Mouse (Mus musculus) right cerebral cortex, postnatal 36 days (tissue): Measurements from ENCODE around the gene Prrg4.
A peak's percentile ranks its signal among the peaks of the same experiment; 100 is the strongest.
"Not testable (repeated sequence)": the region's sequence is repeated elsewhere in the genome, so short reads cannot be mapped to it uniquely, and the experiment has no call there.

Source experiments
- DNase-seq, 2 experiments: peaks; one replicate each; pipeline ENCODE4 v3.0.0; 2022; ENCODE audit warnings: low spot score in 2 of 2, mixed read lengths in 1 of 2

Prrg4 gene

DNA sequence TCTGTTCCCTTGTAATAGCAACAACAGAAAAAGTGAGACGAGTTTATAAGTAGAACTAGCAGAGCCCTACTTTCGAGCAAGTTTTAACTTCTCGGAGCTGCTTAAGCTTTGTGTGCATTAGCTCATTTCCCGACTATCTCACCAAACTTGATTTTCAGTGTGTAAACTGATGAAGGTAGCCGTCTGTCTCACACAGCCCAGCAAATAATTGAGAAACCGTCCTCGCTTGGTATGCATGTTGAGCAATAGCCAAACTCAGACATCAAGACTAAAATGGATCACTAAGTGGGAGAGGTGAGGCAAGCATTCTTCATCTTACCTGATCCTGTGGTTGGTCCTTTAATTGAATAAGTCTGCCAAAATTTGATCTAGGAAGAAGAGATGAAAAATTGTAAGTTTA is 7.9 kb downstream of the Prrg4 start:
- DNase-seq, result no peak

DNA sequence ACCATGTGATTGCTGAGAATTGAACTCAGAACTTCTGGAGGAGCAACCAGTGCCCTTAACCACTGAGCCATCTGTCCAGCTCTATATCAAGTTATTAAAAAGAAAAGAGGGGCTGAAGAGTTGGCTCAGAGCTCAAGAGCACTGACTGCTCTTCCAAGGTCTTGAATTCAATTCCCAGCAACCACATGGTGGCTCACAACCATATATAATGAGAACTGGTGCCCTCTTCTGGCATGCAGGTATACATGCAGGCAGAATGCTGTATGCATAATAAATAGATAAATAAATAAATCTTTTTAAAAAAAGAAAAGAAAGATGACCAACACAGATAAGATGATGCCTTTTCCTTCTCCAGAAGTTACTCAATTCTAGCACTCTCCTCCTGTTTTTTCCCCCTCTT is 8.7 kb downstream of the Prrg4 start:
- DNase-seq, result no peak

DNA sequence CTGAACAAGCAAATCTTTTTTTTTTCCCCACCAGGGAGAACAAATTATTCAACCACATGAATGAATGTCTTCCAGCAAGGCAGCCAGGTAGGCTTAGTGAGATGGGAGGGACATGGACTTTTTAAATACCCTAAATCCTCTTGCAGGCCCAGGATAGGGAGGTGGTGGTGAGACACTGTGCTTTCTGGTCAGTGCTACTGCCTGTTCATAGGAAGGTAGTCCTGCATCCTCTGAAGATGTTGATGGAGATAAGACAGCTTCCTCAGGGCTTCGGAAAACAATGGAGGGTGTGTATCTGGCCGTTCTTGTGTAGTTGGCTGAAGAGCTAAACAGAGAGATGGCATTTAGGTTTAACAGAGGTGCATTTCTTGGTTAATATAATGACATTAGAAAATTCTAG is 17.2 kb downstream of the Prrg4 start:
- no peak for DNase-seq

GRCm38 (mm10) chr2:104826191-104826590 is 23.5 kb downstream of the Prrg4 start:
- DNase-seq, result no peak

GRCm38 (mm10) chr2:104818763-104819162 is 30.9 kb downstream of the Prrg4 start:
- DNase-seq, result not testable (repeated sequence)

DNA sequence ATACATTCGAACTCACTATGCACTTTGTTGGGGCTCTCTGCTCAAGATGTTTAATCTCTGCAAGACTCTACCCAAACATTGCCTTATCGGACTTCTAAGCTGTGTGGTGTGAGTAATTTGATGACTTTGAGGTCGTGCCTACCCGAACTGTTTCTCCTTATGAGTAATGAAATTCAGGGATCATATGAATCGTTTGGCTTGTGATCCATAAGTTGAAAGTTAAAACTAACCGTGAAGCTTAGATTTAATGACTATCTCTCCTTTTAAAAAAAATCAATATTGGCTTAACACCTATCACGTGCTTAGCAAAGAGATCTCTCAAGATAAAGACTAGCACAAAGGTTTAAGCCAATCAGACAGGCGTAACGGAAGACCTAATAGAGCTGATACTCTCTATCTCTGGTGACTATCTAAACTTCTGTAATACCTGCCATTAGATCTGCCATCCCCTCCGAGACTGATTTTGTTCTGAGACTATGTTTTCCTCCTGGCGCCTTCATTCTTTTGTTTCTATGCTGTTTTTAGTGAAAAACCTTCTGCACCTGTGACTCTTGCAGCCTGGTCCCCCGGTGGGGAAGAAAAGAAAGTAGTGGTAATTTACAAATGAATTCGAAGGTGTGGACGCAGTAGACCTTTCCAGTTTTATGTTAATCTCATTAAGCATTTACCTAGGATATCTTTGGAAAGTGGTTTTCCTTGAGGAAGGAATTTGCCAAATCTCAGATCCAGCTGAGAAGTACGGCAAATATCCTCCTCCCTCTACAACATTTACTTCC is 31.9 kb downstream of the Prrg4 start:
- DNase-seq, result no peak

DNA sequence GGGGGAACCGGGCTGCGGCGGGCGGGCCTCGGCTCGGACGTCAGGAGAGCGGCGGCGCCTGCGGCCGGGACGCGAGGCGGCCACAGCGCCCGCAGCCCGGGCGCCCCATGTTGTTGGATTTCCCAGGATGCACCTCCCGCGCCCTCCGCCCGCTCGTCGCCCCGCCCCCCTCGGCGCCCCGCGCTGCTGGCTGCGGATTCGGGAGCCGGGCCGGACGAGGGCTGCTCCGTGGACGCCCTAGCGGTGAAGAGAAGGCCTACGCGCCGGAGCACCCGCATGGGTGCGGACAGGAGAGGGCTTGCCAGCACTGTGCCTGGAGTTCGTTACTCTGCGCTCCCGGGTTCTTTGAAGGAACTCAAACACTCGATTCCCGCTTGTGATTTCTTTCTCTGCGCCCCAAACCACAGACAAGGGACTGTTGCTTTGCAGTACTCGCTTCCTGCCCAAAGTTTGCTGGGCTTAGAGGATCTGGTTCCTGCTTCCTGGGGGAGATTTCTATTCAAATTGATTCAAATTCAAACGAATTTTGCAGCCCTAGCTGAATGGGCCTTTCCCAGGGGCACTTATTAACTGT is 32.7 kb downstream of the Prrg4 start:
- peak; percentile 75 to 79 for DNase-seq

GRCm38 (mm10) chr2:104816371-104816827 is 33.3 kb downstream of the Prrg4 start, which contains the start of gene Qser1:
TSS of gene Qser1 (minus strand) at chr2:104816760.
- DNase-seq, result no peak

DNA sequence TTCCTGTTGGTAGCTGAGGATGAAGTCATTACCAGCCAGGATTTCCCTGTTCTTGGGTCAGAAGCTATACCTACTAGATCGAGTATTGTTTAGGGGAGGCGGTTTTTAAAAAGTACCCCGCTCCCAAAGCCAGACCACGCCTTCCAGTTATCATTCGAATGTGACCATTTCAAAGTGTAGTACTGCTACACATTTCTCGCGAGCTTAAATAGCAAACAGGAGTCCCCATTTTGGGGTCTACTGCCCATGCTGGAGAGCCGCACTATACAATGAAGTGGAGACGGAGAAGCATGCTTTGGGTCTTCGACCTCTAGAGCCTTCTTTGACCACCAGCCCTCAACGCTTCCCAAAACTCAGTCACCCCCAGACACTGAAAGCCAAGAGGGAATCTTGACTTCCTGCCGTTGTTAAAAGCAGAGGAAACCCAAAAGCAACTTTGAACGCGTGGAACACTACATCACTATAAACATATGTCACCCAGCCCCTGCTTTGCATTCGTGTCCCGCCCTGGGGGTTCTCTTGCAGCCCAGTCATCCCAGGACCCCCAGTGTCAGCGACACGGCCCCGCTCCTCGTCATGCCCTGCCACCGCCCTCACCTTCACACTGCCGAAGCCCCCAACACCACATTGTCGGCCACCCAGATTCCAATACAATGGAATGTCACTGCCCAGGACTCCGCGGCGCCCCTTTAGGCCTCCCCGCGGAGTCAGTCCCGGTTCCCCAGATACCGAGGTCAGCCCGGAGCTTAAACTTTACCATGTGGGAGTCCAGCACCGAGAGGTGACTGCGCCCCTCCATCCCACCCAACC is 33.9 kb downstream of the Prrg4 start:
- DNase-seq, result peak; percentile 4 to 20

GRCm38 (mm10) chr2:104814181-104814951 is 35.3 kb downstream of the Prrg4 start:
- DNase-seq, result no peak

GRCm38 (mm10) chr2:104805435-104805834 is 44.2 kb downstream of the Prrg4 start:
- no peak for DNase-seq
